Mouse (Mus musculus): ENCODE results near the gene Ovgp1. TPM values are rescaled to one million over a fixed set of nuclear protein-coding genes. Genes with fewer than 3 reads are reported as not detected.
"Not testable (repeated sequence)": the region's sequence is repeated elsewhere in the genome, so short reads cannot be mapped to it uniquely, and the experiment has no call there.

The Ovgp1 gene
- polyA plus RNA-seq, 1 experiment = 0.24 TPM

DNA sequence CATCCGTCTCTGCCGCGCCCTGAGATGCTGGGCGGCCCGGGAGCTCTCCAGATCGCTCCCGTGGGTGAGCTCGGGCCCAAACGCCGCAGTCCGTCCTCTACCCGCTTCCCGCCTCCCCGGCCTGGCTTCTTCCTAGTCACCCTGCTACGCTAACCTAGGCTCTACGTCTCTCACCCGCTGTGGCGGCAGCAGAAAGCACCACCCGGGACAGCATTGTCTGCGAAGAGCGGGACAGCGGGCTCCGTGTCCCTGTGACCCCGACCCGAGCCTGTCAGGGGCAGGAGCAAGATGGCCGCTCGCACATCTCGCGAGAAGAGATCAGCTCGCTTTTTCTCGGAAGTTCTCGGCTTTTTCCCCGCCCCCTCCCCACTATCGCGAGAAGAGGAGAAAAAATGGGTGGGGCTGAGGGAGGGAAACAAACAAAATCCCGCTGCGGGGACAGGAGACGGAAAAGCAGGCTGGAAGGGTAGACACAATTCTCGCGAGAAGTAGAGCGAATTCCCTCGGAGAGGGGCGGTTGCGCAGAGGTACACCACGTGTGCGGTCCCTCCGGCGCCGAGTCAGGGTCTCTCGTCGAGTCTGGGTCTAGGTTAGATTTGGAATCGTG is 14.4 kb upstream of the Ovgp1 start, which contains the start of gene Wdr77:
Gene Wdr77, plus strand, starts transcription at position 396 of the 607 bp plus-strand sequence.
- Histone ChIP-seq H3K27ac (ENCODE audit: insufficient read depth, low read depth, low read length) (peak within 1 kb of the TSS; percentile 95), H3K4me1 (ENCODE audit: control insufficient read depth, insufficient read depth, insufficient read length, low read length) (peaks cover 7% of the 10 kb centered on the region; the same call in 1 of the 2 replicates), H3K27me3 (ENCODE audit: control insufficient read depth, insufficient read depth, low read length) (no peaks in the 10 kb centered on the region), H3K36me3 (ENCODE audit: control insufficient read depth, insufficient read depth, low read length) (peaks cover 18% of the 10 kb centered on the region), H3K4me3 (ENCODE audit: low read depth, low read length) (peak within 1 kb of the TSS; percentile 89)
- no peak for TF ChIP-seq CTCF (IDR thresholded peaks at IDR 0.05; ENCODE audit: extremely low read depth, insufficient read length, insufficient replicate concordance, low read depth, low read length)
- TF ChIP-seq POLR2A (IDR thresholded peaks at IDR 0.05; ENCODE audit: low read depth, low read length) = peak; percentile 96
- under 1% methylated on average over 52 of the region's 52 CpGs for WGBS

DNA sequence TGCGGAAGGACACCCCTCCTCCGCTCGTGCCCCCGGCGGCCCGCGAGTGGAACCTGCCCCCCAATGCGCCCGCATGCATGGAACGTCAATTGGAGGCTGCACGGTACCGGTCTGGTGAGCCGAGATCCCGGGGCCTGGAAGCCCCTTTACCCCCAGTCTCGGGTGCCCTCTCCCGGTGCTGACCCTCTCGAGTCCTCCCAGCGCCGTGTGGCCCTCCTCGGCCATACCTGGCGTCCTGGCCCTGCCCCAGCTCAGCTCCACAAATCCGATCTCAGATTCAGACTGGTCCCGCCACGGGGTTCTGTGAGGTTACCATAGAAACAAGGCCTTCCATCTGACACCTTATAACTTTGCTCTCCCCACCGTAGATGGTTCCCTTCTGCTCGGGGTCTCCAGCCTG is 13.9 kb upstream of the Ovgp1 start:
- Histone ChIP-seq H3K27ac (ENCODE audit: insufficient read depth, low read depth, low read length) (no peak overlapping the region), H3K36me3 (ENCODE audit: control insufficient read depth, insufficient read depth, low read length) (peaks cover 17% of the 10 kb centered on the region), H3K4me1 (ENCODE audit: control insufficient read depth, insufficient read depth, insufficient read length, low read length) (peaks cover 7% of the 10 kb centered on the region; the same call in 1 of the 2 replicates), H3K27me3 (ENCODE audit: control insufficient read depth, insufficient read depth, low read length) (no peaks in the 10 kb centered on the region), H3K4me3 (ENCODE audit: low read depth, low read length) (peak overlapping the region; percentile 89)
- under 1% methylated on average over 26 of the region's 26 CpGs for WGBS
- TF ChIP-seq POLR2A (IDR thresholded peaks at IDR 0.05; ENCODE audit: low read depth, low read length) (no peak), CTCF (IDR thresholded peaks at IDR 0.05; ENCODE audit: extremely low read depth, insufficient read length, insufficient replicate concordance, low read depth, low read length) (0 out of 2 replicates have a peak, but pooled peaks have one; percentile 3)

- H3K4me3 ChIP-seq (ENCODE audit: low read depth, low read length) = peak within 1 kb of the TSS; percentile 89
- 4% methylated on average over 6 of the region's 6 CpGs for WGBS
- H3K4me1 ChIP-seq (ENCODE audit: control insufficient read depth, insufficient read depth, insufficient read length, low read length) = peaks cover 7% of the 10 kb centered on the region; the same call in 1 of the 2 replicates
- peak within 1 kb of the TSS; percentile 95 for H3K27ac ChIP-seq (ENCODE audit: insufficient read depth, low read depth, low read length)
- no peaks in the 10 kb centered on the region for H3K27me3 ChIP-seq (ENCODE audit: control insufficient read depth, insufficient read depth, low read length)
- peaks cover 17% of the 10 kb centered on the region for H3K36me3 ChIP-seq (ENCODE audit: control insufficient read depth, insufficient read depth, low read length)
- TF ChIP-seq CTCF (IDR thresholded peaks at IDR 0.05; ENCODE audit: extremely low read depth, insufficient read length, insufficient replicate concordance, low read depth, low read length) (no peak), POLR2A (IDR thresholded peaks at IDR 0.05; ENCODE audit: low read depth, low read length) (no peak)
Measured at GRCm38 (mm10) chr3:105959999-105960398, 13.5 kb upstream of the Ovgp1 start, which contains the start of gene Atp5f1. Gene Atp5f1, minus strand, starts transcription at chr3:105960099.

- H3K4me3 ChIP-seq (ENCODE audit: low read depth, low read length) = no peak overlapping the region
- WGBS = 90% methylated on average over 2 of the region's 2 CpGs
- H3K36me3 ChIP-seq (ENCODE audit: control insufficient read depth, insufficient read depth, low read length) = peaks cover 24% of the 10 kb centered on the region
- TF ChIP-seq POLR2A (IDR thresholded peaks at IDR 0.05; ENCODE audit: low read depth, low read length) (no peak), CTCF (IDR thresholded peaks at IDR 0.05; ENCODE audit: extremely low read depth, insufficient read length, insufficient replicate concordance, low read depth, low read length) (no peak)
- H3K27ac ChIP-seq (ENCODE audit: insufficient read depth, low read depth, low read length) = no peak overlapping the region
- H3K4me1 ChIP-seq (ENCODE audit: control insufficient read depth, insufficient read depth, insufficient read length, low read length) = peaks cover 7% of the 10 kb centered on the region; the same call in 1 of the 2 replicates
- H3K27me3 ChIP-seq (ENCODE audit: control insufficient read depth, insufficient read depth, low read length) = no peaks in the 10 kb centered on the region
Measured at GRCm38 (mm10) chr3:105960700-105961099, 12.8 kb upstream of the Ovgp1 start.

DNA sequence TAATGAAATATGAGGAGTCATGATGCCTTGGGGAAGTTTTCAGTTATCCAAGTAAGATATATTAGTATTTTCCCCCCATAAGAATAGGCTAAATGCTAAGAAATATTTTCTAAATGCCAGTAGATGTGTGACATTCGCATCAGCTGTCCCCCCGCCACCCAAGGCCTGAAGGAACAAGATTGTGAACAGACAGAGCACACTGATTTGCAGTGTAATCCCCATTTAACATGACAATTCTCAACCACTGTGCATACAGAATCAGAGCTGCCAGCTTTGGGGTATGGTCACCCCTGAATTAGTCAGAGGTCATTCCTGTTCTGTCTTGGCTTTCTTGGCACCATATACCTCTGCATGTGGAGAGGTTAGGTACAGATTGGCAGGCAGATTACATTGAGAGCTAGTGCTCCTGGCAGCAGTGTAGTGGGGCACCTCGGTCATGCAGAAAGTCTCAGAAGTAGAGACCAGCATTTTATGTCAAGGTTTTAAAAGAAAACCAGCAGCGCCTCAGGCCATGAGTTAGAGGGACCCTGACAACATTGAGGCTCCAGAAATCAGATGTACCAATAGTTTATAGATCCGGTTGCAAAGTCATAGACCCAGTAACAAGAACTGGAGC is 1.6 kb upstream of the Ovgp1 start:
- H3K4me3 ChIP-seq (ENCODE audit: low read depth, low read length) = no peak overlapping the region
- H3K27me3 ChIP-seq (ENCODE audit: control insufficient read depth, insufficient read depth, low read length) = no peaks in the 10 kb centered on the region
- TF ChIP-seq POLR2A (IDR thresholded peaks at IDR 0.05; ENCODE audit: low read depth, low read length) (no peak), CTCF (IDR thresholded peaks at IDR 0.05; ENCODE audit: extremely low read depth, insufficient read length, insufficient replicate concordance, low read depth, low read length) (no peak)
- H3K4me1 ChIP-seq (ENCODE audit: control insufficient read depth, insufficient read depth, insufficient read length, low read length) = no peaks in the 10 kb centered on the region
- H3K27ac ChIP-seq (ENCODE audit: insufficient read depth, low read depth, low read length) = no peak overlapping the region
- WGBS = 85% methylated on average over 5 of the region's 5 CpGs
- H3K36me3 ChIP-seq (ENCODE audit: control insufficient read depth, insufficient read depth, low read length) = peaks cover 17% of the 10 kb centered on the region

DNA sequence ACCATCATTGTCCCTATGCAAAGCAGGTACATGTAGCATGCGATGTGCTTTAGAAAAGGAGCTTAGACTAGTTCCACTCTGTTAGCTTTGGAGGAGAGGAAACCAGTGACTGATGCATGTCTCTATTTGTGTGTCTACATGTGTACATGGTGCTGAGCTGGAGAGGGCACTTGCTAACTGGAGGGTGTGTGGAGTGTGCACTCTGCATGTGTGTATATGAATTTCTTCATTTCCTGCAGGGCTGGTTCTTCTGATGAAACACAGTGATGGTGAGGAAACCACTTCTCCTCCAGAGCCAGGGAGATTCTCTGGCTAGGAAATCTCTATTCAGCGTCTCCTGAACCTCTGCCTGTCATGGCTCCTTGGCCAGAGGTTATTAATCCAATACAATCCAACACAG is 663 bp downstream of the Ovgp1 start:
- WGBS = 84% methylated on average over 2 of the region's 2 CpGs
- TF ChIP-seq CTCF (IDR thresholded peaks at IDR 0.05; ENCODE audit: extremely low read depth, insufficient read length, insufficient replicate concordance, low read depth, low read length) (no peak), POLR2A (IDR thresholded peaks at IDR 0.05; ENCODE audit: low read depth, low read length) (no peak)
- peaks cover 3% of the 10 kb centered on the region for H3K36me3 ChIP-seq (ENCODE audit: control insufficient read depth, insufficient read depth, low read length)
- H3K27me3 ChIP-seq (ENCODE audit: control insufficient read depth, insufficient read depth, low read length) = no peaks in the 10 kb centered on the region
- no peaks in the 10 kb centered on the region for H3K4me1 ChIP-seq (ENCODE audit: control insufficient read depth, insufficient read depth, insufficient read length, low read length)
- H3K27ac ChIP-seq (ENCODE audit: insufficient read depth, low read depth, low read length) = no peak overlapping the region
- H3K4me3 ChIP-seq (ENCODE audit: low read depth, low read length) = no peak overlapping the region

DNA sequence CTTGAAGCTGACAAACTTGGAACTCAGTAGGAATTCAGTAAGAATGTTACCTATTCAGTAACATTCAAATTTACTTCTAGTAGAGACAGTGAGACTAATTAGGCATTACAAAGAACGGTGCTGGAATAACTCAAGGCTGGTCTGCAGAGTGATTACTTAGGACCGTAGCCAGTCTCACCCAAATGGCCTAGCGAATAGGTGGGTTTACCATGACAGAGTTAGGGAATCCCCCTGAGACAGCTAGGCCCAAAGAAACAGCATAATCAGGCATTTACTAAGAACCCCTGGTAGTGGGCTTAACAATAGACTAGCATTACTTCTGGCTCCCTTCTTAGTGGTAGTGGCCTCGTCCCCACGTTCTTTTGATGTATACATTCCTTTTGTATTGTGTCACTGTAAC is 16.1 kb downstream of the Ovgp1 start:
- H3K36me3 ChIP-seq (ENCODE audit: control insufficient read depth, insufficient read depth, low read length) = not testable (repeated sequence)
- WGBS = 73% methylated on average over 5 of the region's 5 CpGs

More for the DNA sequence above, 16.1 kb downstream of the Ovgp1 start:
- H3K4me1 ChIP-seq (ENCODE audit: control insufficient read depth, insufficient read depth, insufficient read length, low read length); H3K4me3 ChIP-seq (ENCODE audit: low read depth, low read length); H3K27me3 ChIP-seq (ENCODE audit: control insufficient read depth, insufficient read depth, low read length); H3K27ac ChIP-seq (ENCODE audit: insufficient read depth, low read depth, low read length): not testable (repeated sequence)
